Mouse (Mus musculus) c-Kit-positive CD71-positive TER-119-positive erythroid progenitor cells, embryonic 14.5 days (primary cell): ENCODE measurements around the gene Iqsec3.

Source experiments
- DNase-seq: peaks from one replicate; pipeline ENCODE4 v3.0.0-alpha.2; 2013; ENCODE audit warnings: low spot score

The Iqsec3 gene

GRCm38 (mm10) chr6:121454549-121455494 is 18.7 kb downstream of the Iqsec3 start:
- no peak for DNase-seq

DNA sequence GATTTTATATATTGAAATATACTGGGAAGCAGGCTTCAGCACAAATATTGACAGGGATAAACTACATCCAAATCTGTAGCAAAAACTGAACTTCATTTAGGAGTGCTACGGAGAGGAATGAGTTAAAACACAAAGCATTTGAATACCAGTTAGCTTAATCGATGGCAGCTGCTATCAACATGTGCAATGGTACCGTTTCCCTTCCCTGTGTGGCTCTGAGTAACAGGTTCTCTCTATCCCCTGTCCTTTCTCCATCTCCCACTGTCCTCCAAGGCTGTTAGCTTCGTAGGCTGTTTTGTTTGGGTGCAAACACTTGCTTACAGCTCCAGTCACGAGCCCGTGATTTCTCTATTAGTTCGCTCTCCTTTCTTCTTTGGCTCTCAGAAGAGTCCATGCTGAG is 19.7 kb downstream of the Iqsec3 start:
- DNase-seq: no peak

DNA sequence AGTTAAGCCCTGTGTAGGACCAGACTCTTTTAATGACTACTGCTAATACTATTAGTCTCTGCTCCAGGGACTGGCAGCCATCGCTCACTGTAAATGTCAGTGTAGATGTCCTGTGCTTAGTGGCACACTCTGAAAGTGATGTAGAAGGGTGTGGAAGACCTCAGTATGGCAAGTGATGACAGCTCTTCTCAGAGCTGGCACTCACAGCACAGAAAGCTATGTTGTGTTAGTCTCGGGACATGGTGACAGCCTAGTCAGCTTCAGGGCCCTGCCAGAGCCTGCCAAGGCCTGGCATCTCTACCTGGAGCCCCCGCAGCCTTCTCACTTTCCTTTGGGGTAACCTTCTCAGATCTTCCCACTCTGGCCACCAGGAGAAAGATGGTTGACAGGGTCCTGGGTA is 21.8 kb downstream of the Iqsec3 start:
- DNase-seq: no peak

DNA sequence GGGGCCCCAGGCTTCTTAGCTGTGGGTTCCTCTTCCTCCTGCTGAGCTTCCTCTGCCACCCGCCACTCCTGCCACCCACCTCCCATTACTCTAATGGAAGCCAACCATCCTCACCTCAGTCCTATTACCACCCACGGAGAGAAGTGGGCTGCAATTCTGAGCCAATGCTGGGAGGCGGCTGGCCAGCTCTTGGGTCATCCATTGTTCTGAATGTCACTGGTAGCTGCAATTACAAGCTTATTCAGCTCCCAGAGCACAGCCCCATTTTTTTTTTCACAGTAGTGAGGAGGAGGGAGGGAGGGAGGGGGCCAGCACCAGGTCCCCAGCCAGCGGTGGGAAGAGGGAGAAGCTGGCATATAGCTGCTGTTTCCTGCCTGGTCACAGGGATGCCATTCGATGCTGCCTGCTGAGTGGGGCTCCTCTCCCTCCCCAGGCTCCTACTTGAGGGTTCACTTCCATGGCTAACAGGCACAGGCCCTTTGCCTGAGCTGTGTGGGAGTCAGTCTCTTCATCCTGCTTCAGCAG is 32.7 kb downstream of the Iqsec3 start:
- DNase-seq: no peak

DNA sequence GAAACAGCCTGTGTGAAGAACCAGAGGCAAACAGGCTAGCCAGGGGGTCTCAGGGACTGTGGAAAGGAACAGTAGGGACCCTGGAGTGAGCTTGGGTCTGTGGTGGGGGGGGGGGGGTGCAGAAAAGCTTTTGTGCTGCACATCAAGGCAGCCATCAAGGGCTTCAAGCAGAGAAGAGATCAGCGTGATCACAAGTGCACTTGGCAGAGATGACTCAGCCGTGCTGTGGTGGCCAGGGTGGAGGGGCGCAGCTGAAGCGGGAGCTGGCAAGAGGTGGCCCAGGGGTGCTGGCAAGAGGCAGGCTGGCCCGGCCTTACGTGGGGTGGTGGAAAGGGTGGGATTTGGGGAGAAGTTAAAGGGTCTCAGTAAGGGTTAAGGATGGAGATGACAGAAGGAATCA is 48.6 kb downstream of the Iqsec3 start:
- DNase-seq: no peak

DNA sequence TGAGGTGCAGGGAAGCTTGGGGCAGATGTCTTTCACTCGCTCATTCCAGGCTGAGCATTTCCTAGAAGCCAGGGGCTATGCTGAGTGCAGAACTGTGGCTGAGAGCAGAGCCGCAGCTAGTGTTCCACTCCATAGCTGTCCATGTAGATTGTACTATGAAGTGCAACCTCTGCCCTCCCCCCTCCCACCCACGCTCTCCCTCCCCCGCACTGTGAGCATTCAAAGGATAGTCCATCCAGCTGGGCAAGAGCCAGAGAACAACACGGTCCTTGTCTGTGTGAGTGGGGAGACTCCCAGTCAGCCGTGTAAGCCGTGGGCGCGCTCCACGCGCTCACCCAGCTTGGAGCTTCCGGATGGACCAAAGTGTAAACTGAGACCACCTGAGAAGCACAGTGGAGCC is 49.1 kb downstream of the Iqsec3 start:
- no peak for DNase-seq

GRCm38 (mm10) chr6:121412558-121413297 is 60.8 kb downstream of the Iqsec3 start:
- no peak for DNase-seq

- no peak for DNase-seq
Observed at GRCm38 (mm10) chr6:121407571-121408011, 65.9 kb downstream of the Iqsec3 start.

DNA sequence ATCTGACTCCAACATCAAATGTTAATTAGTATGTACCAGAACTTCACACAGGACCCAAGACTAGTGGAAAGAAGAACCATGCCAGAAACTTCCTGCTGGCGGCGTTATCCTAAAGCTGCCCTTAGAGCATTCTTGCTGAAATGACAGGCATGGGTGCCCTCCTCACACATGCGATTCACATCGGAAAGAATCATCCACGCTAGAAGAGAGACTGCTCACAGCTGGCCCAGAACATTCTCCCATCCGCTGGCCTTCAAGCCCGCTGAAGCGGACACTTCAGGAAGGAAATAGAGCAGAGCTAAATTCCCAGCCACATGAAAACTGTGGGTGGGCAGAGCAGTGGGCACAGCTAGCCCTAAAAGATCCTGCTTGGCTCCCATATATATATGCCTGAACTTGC is 68.2 kb downstream of the Iqsec3 start:
- no peak for DNase-seq

DNA sequence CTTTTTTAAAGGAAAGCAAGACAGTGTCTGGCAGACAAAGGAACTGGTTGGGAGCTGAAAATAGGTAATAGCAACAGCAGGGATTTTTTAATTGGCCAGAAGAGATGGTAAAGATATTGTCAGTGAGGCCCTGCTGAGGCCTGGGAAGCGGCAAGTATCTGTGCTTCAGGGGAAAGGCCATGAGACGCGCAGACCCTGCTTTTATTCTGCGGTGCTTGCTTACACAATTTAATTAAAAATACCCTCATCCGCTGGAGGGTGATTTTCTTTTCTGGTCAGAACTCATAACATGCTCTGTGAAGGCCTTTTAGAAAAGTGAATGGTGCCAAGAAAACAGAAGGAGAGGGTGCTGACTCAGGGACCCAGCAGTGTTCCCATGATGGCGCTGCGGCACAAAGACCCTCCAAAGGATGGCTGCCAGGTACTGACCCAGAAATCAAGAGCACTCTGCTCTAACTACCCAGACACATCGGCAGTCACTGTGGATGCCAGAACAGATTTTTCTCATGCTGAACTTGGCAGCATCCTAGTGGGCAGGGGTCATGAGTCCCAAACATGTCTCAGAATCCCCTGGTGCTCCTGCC is 70.7 kb downstream of the Iqsec3 start:
- DNase-seq: no peak

DNA sequence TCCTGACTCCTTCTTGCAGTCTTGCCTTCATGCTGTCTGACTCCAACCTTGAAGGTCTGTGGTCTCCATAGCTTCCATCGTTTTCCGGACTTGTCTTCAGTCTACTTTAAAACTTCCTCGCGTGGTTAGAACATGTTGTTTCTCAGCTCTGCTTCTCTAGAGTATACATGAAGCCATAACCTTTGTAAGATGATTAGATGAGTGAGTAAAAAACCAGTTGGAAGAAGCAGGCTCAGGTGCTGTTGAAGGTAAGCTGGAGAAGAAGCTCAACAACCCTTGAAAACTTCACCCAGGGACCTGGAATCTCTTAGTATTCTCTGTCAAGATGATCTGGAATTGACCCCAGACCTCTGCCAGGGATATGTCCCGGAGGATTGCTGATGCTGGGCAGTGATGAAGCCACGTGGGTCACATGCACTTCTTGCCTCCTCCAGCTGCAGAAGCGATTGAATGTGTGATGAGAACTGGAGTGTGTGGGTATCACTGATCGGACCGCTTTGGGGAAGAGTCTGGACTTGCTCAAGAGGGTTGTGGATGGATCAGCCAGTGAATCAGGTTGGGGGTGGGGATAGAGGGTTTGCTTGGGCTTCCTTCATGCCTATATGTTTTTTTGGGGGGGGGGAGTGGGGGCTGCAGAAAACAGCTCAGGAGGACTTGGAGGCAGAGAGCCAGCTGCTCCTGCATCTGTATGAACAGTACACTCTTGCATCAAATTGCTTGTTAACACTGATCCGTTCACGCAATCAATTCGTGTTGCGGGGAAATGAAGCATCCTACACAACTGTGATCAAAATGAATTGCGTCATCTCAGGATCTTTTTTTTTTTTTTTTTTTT is 71.4 kb downstream of the Iqsec3 start:
- no peak for DNase-seq

DNA sequence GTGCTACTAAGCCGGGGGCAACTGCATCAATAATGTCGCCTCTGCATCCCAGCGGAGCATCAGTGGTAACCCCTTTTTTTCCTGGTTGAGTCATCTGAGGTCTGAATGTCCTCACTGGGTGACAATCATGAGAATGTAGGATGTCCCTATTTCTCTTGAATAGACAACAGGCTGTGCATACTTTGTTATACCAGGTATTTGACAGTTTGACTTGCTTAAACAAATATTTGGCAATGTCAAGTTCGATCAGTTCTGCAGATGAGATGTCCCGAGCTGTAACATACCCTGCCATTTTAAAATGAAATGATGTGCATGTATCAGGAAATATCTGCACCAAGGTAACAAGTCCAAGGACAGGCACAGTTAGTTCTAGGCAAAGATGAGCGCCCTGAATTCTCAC is 72.3 kb downstream of the Iqsec3 start:
- DNase-seq: no peak

GRCm38 (mm10) chr6:121392610-121393252 is 80.7 kb downstream of the Iqsec3 start:
- DNase-seq: no peak

GRCm38 (mm10) chr6:121385397-121385796 is 88.1 kb downstream of the Iqsec3 start:
- no peak for DNase-seq

DNA sequence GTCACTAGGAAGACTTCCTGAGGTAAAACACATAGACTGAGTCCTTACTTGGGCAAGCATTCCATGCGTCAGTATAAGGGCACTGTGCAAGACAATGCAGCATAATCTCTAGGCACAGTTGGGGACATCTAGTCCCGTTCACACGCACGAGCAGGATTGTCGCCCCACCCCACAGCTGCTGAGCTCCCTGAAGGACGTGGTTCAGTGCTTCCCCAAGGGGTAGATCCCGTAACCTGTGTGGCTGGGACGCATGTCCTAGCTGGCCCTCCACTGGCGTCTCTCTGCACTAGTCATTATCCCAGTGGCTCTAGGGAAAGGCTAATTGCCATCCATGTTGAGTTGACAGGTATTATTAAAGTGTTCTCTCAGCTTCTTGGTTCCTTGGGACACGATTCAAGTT is 91.4 kb downstream of the Iqsec3 start:
- DNase-seq: no peak

DNA sequence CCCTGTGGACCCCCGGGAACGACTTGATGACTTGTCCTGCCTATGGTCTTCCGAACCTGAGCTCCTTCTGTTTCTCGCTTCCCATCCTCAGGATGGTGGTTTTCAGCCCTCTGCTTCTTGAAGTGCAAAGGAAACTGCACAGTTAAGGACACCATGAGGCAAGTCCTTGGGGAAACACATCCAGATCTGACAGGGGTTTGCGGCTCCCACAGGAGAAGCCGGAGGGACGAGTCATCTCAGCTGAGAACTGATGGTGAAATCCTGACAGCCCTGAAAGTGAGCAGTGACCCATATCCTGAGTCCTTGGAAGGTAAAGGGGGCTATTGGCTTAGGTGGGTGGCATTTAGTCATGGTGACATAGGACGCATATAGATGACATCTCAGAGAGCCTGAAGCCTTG is 92.9 kb downstream of the Iqsec3 start:
- no peak for DNase-seq

GRCm38 (mm10) chr6:121378256-121378655 is 95.2 kb downstream of the Iqsec3 start:
- no peak for DNase-seq

GRCm38 (mm10) chr6:121376159-121376558 is 97.3 kb downstream of the Iqsec3 start:
- no peak for DNase-seq

GRCm38 (mm10) chr6:121371197-121371980 is 102.1 kb downstream of the Iqsec3 start:
- no peak for DNase-seq

DNA sequence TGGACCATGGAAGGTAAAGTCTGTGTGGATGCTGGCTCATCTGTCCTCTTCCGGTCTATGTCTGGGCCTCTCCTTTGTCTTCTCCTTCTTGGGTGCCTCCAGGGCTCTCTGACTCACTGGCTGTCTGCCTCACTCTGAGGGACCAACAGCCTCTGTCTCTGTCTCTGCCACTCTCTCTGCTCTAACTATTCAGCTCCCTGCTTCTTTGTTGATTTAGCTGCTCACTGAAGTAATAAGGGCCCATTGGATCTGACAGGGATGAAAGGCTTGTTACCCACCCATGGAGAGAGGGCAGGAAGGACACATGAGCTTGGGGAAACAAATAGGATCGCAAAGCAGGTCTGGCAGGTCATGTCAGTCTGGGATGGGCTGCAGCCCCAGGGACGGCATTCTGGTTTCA is 106.4 kb downstream of the Iqsec3 start:
- no peak for DNase-seq
